ENCODE assay signal across 9 mouse cellular contexts in genomic region chr13:22015479-22016450, GRCm38 (mm10). TPM values are rescaled to one million over a fixed set of nuclear protein-coding genes. Genes with fewer than 3 reads are reported as not detected.
DNase-seq lines count a peak whose midpoint lies in the region; ATAC-seq and TF ChIP-seq lines count a peak whose summit lies in the region.
"Had no signal": no experiment of that assay in that cellular context is flagged by ENCODE, and none has a peak within 500 bp of the region (broad histone marks: within the 10 kb centered on the region; RNA-seq: fewer than 3 reads in every experiment).

No protein-coding gene starts in this region.

- no peak overlapping the region; the same call in 1 of the 2 replicates for H3K4me2 ChIP-seq in limb, embryonic 13.5 days (replicated peaks)
- H3K4me2 ChIP-seq in midbrain, postnatal 0 days (ENCODE audit: low read depth, low read length, poor library complexity, severe bottlenecking): no peak overlapping the region
- H3K4me2 ChIP-seq in stomach, postnatal 0 days (replicated peaks; ENCODE audit: low read depth): no peak overlapping the region

- DNase-seq in 416B (ENCODE audit: low read depth): peak; percentile 95
- DNase-seq in T-cell, adult 2 months (ENCODE audit: low spot score): peak; percentile 91
- peak; percentile 83 for DNase-seq in embryo, embryonic 11.5 days (ENCODE audit: low read depth, low spot score)
- peak; percentile 77 to 89 for DNase-seq in heart, adult 18-20 months
- DNase-seq in kidney, adult 8-10 months: peak; percentile 53 to 83
- peak; percentile 74 for DNase-seq in midbrain, postnatal 0 days (ENCODE audit: low spot score)
- peak; percentile 82 for DNase-seq in stomach, postnatal 0 days (ENCODE audit: low spot score)

- 15% methylated on average over 27 of the region's 27 CpGs for WGBS in limb, embryonic 13.5 days
- WGBS in midbrain, postnatal 0 days: 16% methylated on average over 27 of the region's 27 CpGs
- WGBS in stomach, postnatal 0 days: 15% methylated on average over 27 of the region's 27 CpGs

- no peaks in the 10 kb centered on the region for H3K9me3 ChIP-seq in limb, embryonic 13.5 days
- H3K9me3 ChIP-seq in midbrain, postnatal 0 days (ENCODE audit: low read length): no peaks in the 10 kb centered on the region
- no peaks in the 10 kb centered on the region for H3K9me3 ChIP-seq in stomach, postnatal 0 days (ENCODE audit: control insufficient read depth, low read length)
- H3K9me3 ChIP-seq: embryonic facial prominence, embryonic 12.5 days had no signal

- TF ChIP-seq EP300 in stomach, postnatal 0 days (optimal IDR thresholded peaks at IDR 0.05): no peak

- no peak for TF ChIP-seq CTCF in midbrain, postnatal 0 days (IDR thresholded peaks at IDR 0.05)
- peak; percentile 33 for TF ChIP-seq CTCF in stomach, postnatal 0 days (IDR thresholded peaks at IDR 0.05; ENCODE audit: low read depth)

- ATAC-seq in limb, embryonic 13.5 days (ENCODE audit: low FRiP score, low read depth): peak; percentile 59; the same call in 1 of the 2 replicates
- ATAC-seq in midbrain, postnatal 0 days (ENCODE audit: low FRiP score): 0 out of 2 replicates have a peak, but pooled peaks have one; percentile 60
- ATAC-seq in stomach, postnatal 0 days (ENCODE audit: low FRiP score, low TSS enrichment): peak; percentile 93

- H3K4me3 ChIP-seq in limb, embryonic 13.5 days: peak overlapping the region; percentile 10; the same call in 1 of the 2 replicates
- H3K4me3 ChIP-seq in midbrain, postnatal 0 days (ENCODE audit: low read depth, low read length): no peak overlapping the region
- no peak overlapping the region for H3K4me3 ChIP-seq in stomach, postnatal 0 days (ENCODE audit: low read depth, low read length)
- H3K4me3 ChIP-seq: embryonic facial prominence, embryonic 12.5 days had no signal

- no peak overlapping the region for H3K27ac ChIP-seq in limb, embryonic 13.5 days
- H3K27ac ChIP-seq in midbrain, postnatal 0 days (ENCODE audit: low read depth, low read length): no peak overlapping the region
- H3K27ac ChIP-seq in stomach, postnatal 0 days (replicated peaks): no peak overlapping the region
- H3K27ac ChIP-seq: embryonic facial prominence, embryonic 12.5 days had no signal

- H3K4me1 ChIP-seq in limb, embryonic 13.5 days: peaks cover 15% of the 10 kb centered on the region
- no peaks in the 10 kb centered on the region for H3K4me1 ChIP-seq in midbrain, postnatal 0 days (ENCODE audit: insufficient read depth, low read length)
- no peaks in the 10 kb centered on the region for H3K4me1 ChIP-seq in stomach, postnatal 0 days (replicated peaks; ENCODE audit: control insufficient read depth, insufficient read depth)
- H3K4me1 ChIP-seq: embryonic facial prominence, embryonic 12.5 days had no signal

- H3K9ac ChIP-seq in limb, embryonic 13.5 days: no peak overlapping the region
- H3K9ac ChIP-seq in midbrain, postnatal 0 days (replicated peaks; ENCODE audit: low read length, poor library complexity, severe bottlenecking): no peak overlapping the region
- H3K9ac ChIP-seq in stomach, postnatal 0 days (ENCODE audit: low read length): no peak overlapping the region
- H3K9ac ChIP-seq: embryonic facial prominence, embryonic 12.5 days had no signal

- peaks cover 88% of the 10 kb centered on the region for H3K27me3 ChIP-seq in limb, embryonic 13.5 days
- H3K27me3 ChIP-seq in midbrain, postnatal 0 days (ENCODE audit: insufficient read depth, low read length): peaks cover 64% of the 10 kb centered on the region
- peaks cover 6% of the 10 kb centered on the region; the same call in 1 of the 2 replicates for H3K27me3 ChIP-seq in stomach, postnatal 0 days (ENCODE audit: control insufficient read depth, insufficient read depth, low read length)

- H3K36me3 ChIP-seq in limb, embryonic 13.5 days: no peaks in the 10 kb centered on the region
- no peaks in the 10 kb centered on the region for H3K36me3 ChIP-seq in midbrain, postnatal 0 days (ENCODE audit: insufficient read depth, low read length)
- H3K36me3 ChIP-seq in stomach, postnatal 0 days (ENCODE audit: control insufficient read depth, insufficient read depth, low read length): no peaks in the 10 kb centered on the region
- H3K36me3 ChIP-seq: embryonic facial prominence, embryonic 12.5 days had no signal

RNA-seq across cellular contexts. Expression of gene Prss16, which starts 6.2 kb away (rescaled TPM):
- not detected for total RNA-seq in heart, adult 18-20 months (2021)
- 0.98 and 1.1 TPM in 2 replicates for polyA plus RNA-seq in limb, embryonic 13.5 days (2015; fragmentation: Nextera tagmentation; extraction: Ambion mirVana)
- 0.09 and 1.6 TPM in 2 replicates for total RNA-seq in midbrain, postnatal 0 days (2014; rRNA removed)
- not detected in 2 replicates for polyA plus RNA-seq in midbrain, postnatal 0 days (2015; fragmentation: Nextera tagmentation; extraction: Ambion mirVana)
- 0.51 and 0.65 TPM in 2 replicates for polyA plus RNA-seq in stomach, postnatal 0 days (2015; fragmentation: Nextera tagmentation; extraction: Ambion mirVana)

RNA-seq across cellular contexts. Expression of gene Hist1h2ah, which starts 19.6 kb away (rescaled TPM):
- total RNA-seq in heart, adult 18-20 months (2021): 10 to 100 TPM; 10.9 to 12.6 TPM
- polyA plus RNA-seq in limb, embryonic 13.5 days (2015; fragmentation: Nextera tagmentation; extraction: Ambion mirVana): 8.8 and 11.8 TPM in 2 replicates
- 4.5 and 62.6 TPM in 2 replicates for total RNA-seq in midbrain, postnatal 0 days (2014; rRNA removed)
- 6.9 TPM in 1 of 2 replicates, not detected in the other for polyA plus RNA-seq in midbrain, postnatal 0 days (2015; fragmentation: Nextera tagmentation; extraction: Ambion mirVana)
- polyA plus RNA-seq in stomach, postnatal 0 days (2015; fragmentation: Nextera tagmentation; extraction: Ambion mirVana): 2.1 TPM in 1 of 2 replicates, not detected in the other

RNA-seq across cellular contexts. Expression of gene Hist1h2bk, which starts 19.9 kb away (rescaled TPM):
- total RNA-seq in heart, adult 18-20 months (2021): 10 to 100 TPM; 15.2 to 16.5 TPM
- polyA plus RNA-seq in limb, embryonic 13.5 days (2015; fragmentation: Nextera tagmentation; extraction: Ambion mirVana): 14.4 and 16.2 TPM in 2 replicates
- total RNA-seq in midbrain, postnatal 0 days (2014; rRNA removed): 112 and 321 TPM in 2 replicates
- polyA plus RNA-seq in midbrain, postnatal 0 days (2015; fragmentation: Nextera tagmentation; extraction: Ambion mirVana): not detected in 2 replicates
- 0.35 and 0.99 TPM in 2 replicates for polyA plus RNA-seq in stomach, postnatal 0 days (2015; fragmentation: Nextera tagmentation; extraction: Ambion mirVana)

RNA-seq across cellular contexts. Expression of gene Hist1h4i, which starts 25.4 kb away (rescaled TPM):
- 10 to 100 TPM; 15.0 to 20.2 TPM for total RNA-seq in heart, adult 18-20 months (2021)
- polyA plus RNA-seq in limb, embryonic 13.5 days (2015; fragmentation: Nextera tagmentation; extraction: Ambion mirVana): 25.3 and 27.8 TPM in 2 replicates
- total RNA-seq in midbrain, postnatal 0 days (2014; rRNA removed): 10.0 and 19.2 TPM in 2 replicates
- polyA plus RNA-seq in midbrain, postnatal 0 days (2015; fragmentation: Nextera tagmentation; extraction: Ambion mirVana): 2.2 and 2.5 TPM in 2 replicates
- polyA plus RNA-seq in stomach, postnatal 0 days (2015; fragmentation: Nextera tagmentation; extraction: Ambion mirVana): 5.8 and 5.9 TPM in 2 replicates

RNA-seq across cellular contexts. Expression of gene Hist1h2ag, which starts 27.0 kb away (rescaled TPM):
- total RNA-seq in heart, adult 18-20 months (2021): 10 to 100 TPM in 1 of 2 experiments, 1 to 10 TPM in 1; 7.7 to 10.8 TPM
- polyA plus RNA-seq in limb, embryonic 13.5 days (2015; fragmentation: Nextera tagmentation; extraction: Ambion mirVana): 75.9 and 76.5 TPM in 2 replicates
- total RNA-seq in midbrain, postnatal 0 days (2014; rRNA removed): 84.2 and 252 TPM in 2 replicates
- polyA plus RNA-seq in midbrain, postnatal 0 days (2015; fragmentation: Nextera tagmentation; extraction: Ambion mirVana): 2.5 TPM in 1 of 2 replicates, not detected in the other
- 12.1 and 12.6 TPM in 2 replicates for polyA plus RNA-seq in stomach, postnatal 0 days (2015; fragmentation: Nextera tagmentation; extraction: Ambion mirVana)
